Mouse (Mus musculus) layer of hippocampus, postnatal 25 days (tissue): ENCODE measurements around the gene Pdcd2l. TPM values are rescaled to one million over a fixed set of nuclear protein-coding genes. Genes with fewer than 3 reads are reported as not detected.
"Not testable (repeated sequence)": the region's sequence is repeated elsewhere in the genome, so short reads cannot be mapped to it uniquely, and the experiment has no call there.

Experiments
- DNase-seq, 2 experiments: peaks; one replicate each; pipeline ENCODE4 v3.0.0; 2022; ENCODE audit warnings: mixed read lengths in 2 of 2, low spot score in 1 of 2; ENCODE audit errors: extremely low spot score in 1 of 2
- total RNA-seq, 2 experiments: library from RNA; stranded (reverse); gene quantifications; 2 replicates each; pipeline ENCODE4 v1.2.3; 2021

Gene Pdcd2l
- total RNA-seq, 2 experiments from 2014 or later: 23.9 to 24.0 TPM

- DNase-seq: no peak
Measured at GRCm38 (mm10) chr7:34214644-34215043, 18.2 kb upstream of the Pdcd2l start.

- DNase-seq: no peak
Measured at GRCm38 (mm10) chr7:34213281-34213680, 16.8 kb upstream of the Pdcd2l start.

- DNase-seq: no peak
Measured at GRCm38 (mm10) chr7:34208027-34208745, 11.7 kb upstream of the Pdcd2l start.

GRCm38 (mm10) chr7:34206331-34206730 lies 9.9 kb upstream of the Pdcd2l start:
- no peak for DNase-seq

GRCm38 (mm10) chr7:34202147-34202546 lies 5.7 kb upstream of the Pdcd2l start:
- DNase-seq: not testable (repeated sequence)

- no peak for DNase-seq
Measured at GRCm38 (mm10) chr7:34200829-34201228, 4.4 kb upstream of the Pdcd2l start.

GRCm38 (mm10) chr7:34198346-34198745 lies 1.9 kb upstream of the Pdcd2l start:
- DNase-seq: peak in 1 of 2 experiments; percentile 20

- DNase-seq: no peak
Measured at GRCm38 (mm10) chr7:34195632-34196031, 829 bp downstream of the Pdcd2l start.

GRCm38 (mm10) chr7:34192825-34193224 lies 3.6 kb downstream of the Pdcd2l start:
- no peak for DNase-seq

GRCm38 (mm10) chr7:34189376-34189989 lies 7.0 kb downstream of the Pdcd2l start:
- no peak for DNase-seq

GRCm38 (mm10) chr7:34183794-34184193 lies 12.7 kb downstream of the Pdcd2l start:
- DNase-seq: no peak

- DNase-seq: no peak
Measured at GRCm38 (mm10) chr7:34183356-34183755, 13.1 kb downstream of the Pdcd2l start.

- not testable (repeated sequence) for DNase-seq
Measured at GRCm38 (mm10) chr7:34176241-34176640, 20.2 kb downstream of the Pdcd2l start.

- no peak for DNase-seq
Measured at GRCm38 (mm10) chr7:34172251-34172650, 24.2 kb downstream of the Pdcd2l start.

- no peak for DNase-seq
Measured at GRCm38 (mm10) chr7:34169454-34169853, 27.0 kb downstream of the Pdcd2l start, which contains the start of gene Uba2. Gene Uba2, minus strand, starts transcription at chr7:34169599.

- DNase-seq: peak; percentile 93
Measured at GRCm38 (mm10) chr7:34168470-34169251, 27.8 kb downstream of the Pdcd2l start.

- peak in 1 of 2 experiments; percentile 19 for DNase-seq
Measured at GRCm38 (mm10) chr7:34167766-34168469, 28.5 kb downstream of the Pdcd2l start.

- no peak for DNase-seq
Measured at GRCm38 (mm10) chr7:34166850-34167249, 29.6 kb downstream of the Pdcd2l start.

GRCm38 (mm10) chr7:34165999-34166398 lies 30.5 kb downstream of the Pdcd2l start:
- DNase-seq: no peak

GRCm38 (mm10) chr7:34164671-34165070 lies 31.8 kb downstream of the Pdcd2l start:
- DNase-seq: no peak

- DNase-seq: no peak
Measured at GRCm38 (mm10) chr7:34159167-34159566, 37.3 kb downstream of the Pdcd2l start.
